Mouse (Mus musculus) megakaryocyte, embryonic 14.5 days (primary cell): ENCODE data around the gene Hyal3. TPM values are rescaled to one million over a fixed set of nuclear protein-coding genes. Genes with fewer than 3 reads are reported as not detected.

ENCODE experiments used
- H3K27me3 ChIP-seq: replicated peaks from 2 replicates; pipeline ENCODE3; 2012; ENCODE audit warnings: inconsistent platforms
- H3K36me3 ChIP-seq: replicated peaks from 2 replicates; pipeline ENCODE3; 2012; ENCODE audit warnings: low read length, inconsistent platforms, mixed read lengths
- H3K4me1 ChIP-seq: 2 replicates; pipeline ENCODE4 v1.6.1; 2012; ENCODE audit warnings: inconsistent platforms
- H3K4me3 ChIP-seq: replicated peaks from 2 replicates; pipeline ENCODE3; 2012; ENCODE audit warnings: moderate library complexity, mild to moderate bottlenecking, inconsistent platforms
- H3K9me3 ChIP-seq: 2 replicates; pipeline ENCODE4 v1.6.1; 2012; ENCODE audit warnings: inconsistent platforms
- FLI1 ChIP-seq: IDR thresholded peaks from 2 replicates; pipeline ENCODE4 v1.6.1; 2012; ENCODE audit warnings: low read length, inconsistent platforms, mixed read lengths
- GATA1 ChIP-seq: IDR thresholded peaks from 3 replicates; pipeline ENCODE4 v1.6.1; 2012; ENCODE audit warnings: mixed read lengths, low read length, inconsistent platforms, borderline replicate concordance
- polyA plus RNA-seq: library from polyadenylated mRNA; stranded (reverse); fragments of >175 nt; gene quantifications from 2 replicates; pipeline ENCODE4 v1.2.3, GENCODE M21; 2012; ENCODE audit warnings: low replicate concordance; ENCODE audit not compliant: insufficient read depth

The Hyal3 gene
- polyA plus RNA-seq, 1 experiment: 0.31 TPM

GRCm38 (mm10) chr9:107581584-107581983 lies 966 bp downstream of the Hyal3 start:
- TF ChIP-seq FLI1: no peak
- no peak for TF ChIP-seq GATA1
- peaks cover 80% of the 10 kb centered on the region for H3K4me1 ChIP-seq

GRCm38 (mm10) chr9:107582509-107583062 lies 2.0 kb downstream of the Hyal3 start:
- H3K27me3 ChIP-seq: no peaks in the 10 kb centered on the region
- H3K4me1 ChIP-seq: peaks cover 72% of the 10 kb centered on the region
- no peak for TF ChIP-seq FLI1
- TF ChIP-seq GATA1: no peak
- peaks cover 39% of the 10 kb centered on the region for H3K36me3 ChIP-seq
- no peaks in the 10 kb centered on the region for H3K9me3 ChIP-seq
- peak overlapping the region; percentile 56 for H3K4me3 ChIP-seq

More at GRCm38 (mm10) chr9:107581584-107581983, 966 bp downstream of the Hyal3 start:
- Histone ChIP-seq H3K27me3 (no peaks in the 10 kb centered on the region), H3K9me3 (no peaks in the 10 kb centered on the region), H3K36me3 (peaks cover 39% of the 10 kb centered on the region), H3K4me3 (peak overlapping the region; percentile 100)

GRCm38 (mm10) chr9:107583174-107583573 lies 2.6 kb downstream of the Hyal3 start:
- peaks cover 35% of the 10 kb centered on the region for H3K36me3 ChIP-seq
- H3K4me3 ChIP-seq: no peak overlapping the region
- H3K27me3 ChIP-seq: no peaks in the 10 kb centered on the region
- H3K9me3 ChIP-seq: no peaks in the 10 kb centered on the region
- H3K4me1 ChIP-seq: peaks cover 71% of the 10 kb centered on the region
- TF ChIP-seq GATA1 (no peak), FLI1 (no peak)

GRCm38 (mm10) chr9:107586504-107586903 lies 5.9 kb downstream of the Hyal3 start:
- TF ChIP-seq GATA1: no peak
- TF ChIP-seq FLI1: no peak
- Histone ChIP-seq H3K36me3 (peaks cover 56% of the 10 kb centered on the region), H3K4me1 (peaks cover 72% of the 10 kb centered on the region), H3K4me3 (peak overlapping the region; percentile 7), H3K9me3 (no peaks in the 10 kb centered on the region), H3K27me3 (no peaks in the 10 kb centered on the region)

GRCm38 (mm10) chr9:107586974-107587832 lies 6.6 kb downstream of the Hyal3 start, which contains the start of gene Ifrd2:
Gene Ifrd2 (plus strand): TSS chr9:107587642.
- Histone ChIP-seq H3K9me3 (no peaks in the 10 kb centered on the region), H3K36me3 (peaks cover 60% of the 10 kb centered on the region), H3K4me3 (peak within 1 kb of the TSS; percentile 96), H3K4me1 (peaks cover 70% of the 10 kb centered on the region), H3K27me3 (no peaks in the 10 kb centered on the region)
- no peak for TF ChIP-seq FLI1
- TF ChIP-seq GATA1: no peak

GRCm38 (mm10) chr9:107587833-107588639 lies 7.4 kb downstream of the Hyal3 start:
- Histone ChIP-seq H3K27me3 (no peaks in the 10 kb centered on the region), H3K4me3 (peak overlapping the region; percentile 96), H3K36me3 (peaks cover 58% of the 10 kb centered on the region), H3K9me3 (no peaks in the 10 kb centered on the region), H3K4me1 (peaks cover 70% of the 10 kb centered on the region)
- no peak for TF ChIP-seq FLI1

- H3K4me1 ChIP-seq: peaks cover 69% of the 10 kb centered on the region
- H3K4me3 ChIP-seq: no peak overlapping the region
- no peak for TF ChIP-seq FLI1
- TF ChIP-seq GATA1: no peak
These were observed 9.6 kb downstream of the Hyal3 start for GRCm38 (mm10) chr9:107590058-107590772.

GRCm38 (mm10) chr9:107590773-107591060 lies 10.1 kb downstream of the Hyal3 start:
- Histone ChIP-seq H3K27me3 (no peaks in the 10 kb centered on the region), H3K4me1 (peaks cover 69% of the 10 kb centered on the region), H3K9me3 (no peaks in the 10 kb centered on the region), H3K36me3 (peaks cover 55% of the 10 kb centered on the region), H3K4me3 (no peak overlapping the region)
- TF ChIP-seq FLI1 (no peak), GATA1 (no peak)

More at GRCm38 (mm10) chr9:107590058-107590772, 9.6 kb downstream of the Hyal3 start:
- H3K9me3 ChIP-seq: no peaks in the 10 kb centered on the region
- H3K27me3 ChIP-seq: no peaks in the 10 kb centered on the region
- peaks cover 58% of the 10 kb centered on the region for H3K36me3 ChIP-seq
